Mouse (Mus musculus) CH12F3 (cell line): ENCODE measurements around the gene Mmp24.

Experiments
- in situ Hi-C: fragments of 300-500 bp; cut with MboI; formaldehyde crosslinking; loops from 2 replicates; pipeline ENCODE4 v1.14.3; 2020; ENCODE audit warnings: low sequenced_read_pairs

The Mmp24 gene

DNA sequence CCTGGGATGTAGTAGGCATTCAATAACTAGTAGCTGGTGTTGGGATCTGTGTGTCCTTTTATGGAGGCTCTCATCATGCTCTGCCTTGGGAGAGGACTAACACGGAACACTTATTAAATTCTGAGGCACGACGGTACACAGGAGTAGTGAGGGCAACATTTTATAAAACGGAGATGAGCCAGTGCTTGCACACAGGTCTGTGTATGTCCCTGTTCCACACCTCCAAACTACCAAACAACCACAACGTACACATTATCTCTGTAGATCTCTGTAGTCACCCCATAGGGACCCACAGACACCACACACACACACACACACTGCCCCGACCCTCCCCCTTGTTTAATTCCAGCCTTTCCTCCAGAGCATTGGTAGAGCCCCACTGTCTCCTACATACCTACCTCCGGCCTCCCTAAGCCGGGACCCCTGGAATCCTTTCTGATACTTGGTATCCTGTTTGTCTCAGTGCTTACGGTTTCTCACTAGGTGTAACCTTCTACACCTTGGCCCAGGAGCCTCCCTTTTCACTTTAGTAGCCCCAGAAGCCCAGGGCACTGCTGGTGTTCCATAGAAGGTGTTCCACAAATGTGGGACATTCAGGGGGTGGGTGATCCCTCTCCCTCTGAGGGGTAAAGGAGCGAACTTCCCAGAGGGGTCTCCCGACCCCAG, 748 bp upstream of the Mmp24 start:
- in situ Hi-C loops: no loop called here

GRCm38 (mm10) chr2:155775685-155776263, 632 bp downstream of the Mmp24 start:
- in situ Hi-C loops: no loop called here

DNA sequence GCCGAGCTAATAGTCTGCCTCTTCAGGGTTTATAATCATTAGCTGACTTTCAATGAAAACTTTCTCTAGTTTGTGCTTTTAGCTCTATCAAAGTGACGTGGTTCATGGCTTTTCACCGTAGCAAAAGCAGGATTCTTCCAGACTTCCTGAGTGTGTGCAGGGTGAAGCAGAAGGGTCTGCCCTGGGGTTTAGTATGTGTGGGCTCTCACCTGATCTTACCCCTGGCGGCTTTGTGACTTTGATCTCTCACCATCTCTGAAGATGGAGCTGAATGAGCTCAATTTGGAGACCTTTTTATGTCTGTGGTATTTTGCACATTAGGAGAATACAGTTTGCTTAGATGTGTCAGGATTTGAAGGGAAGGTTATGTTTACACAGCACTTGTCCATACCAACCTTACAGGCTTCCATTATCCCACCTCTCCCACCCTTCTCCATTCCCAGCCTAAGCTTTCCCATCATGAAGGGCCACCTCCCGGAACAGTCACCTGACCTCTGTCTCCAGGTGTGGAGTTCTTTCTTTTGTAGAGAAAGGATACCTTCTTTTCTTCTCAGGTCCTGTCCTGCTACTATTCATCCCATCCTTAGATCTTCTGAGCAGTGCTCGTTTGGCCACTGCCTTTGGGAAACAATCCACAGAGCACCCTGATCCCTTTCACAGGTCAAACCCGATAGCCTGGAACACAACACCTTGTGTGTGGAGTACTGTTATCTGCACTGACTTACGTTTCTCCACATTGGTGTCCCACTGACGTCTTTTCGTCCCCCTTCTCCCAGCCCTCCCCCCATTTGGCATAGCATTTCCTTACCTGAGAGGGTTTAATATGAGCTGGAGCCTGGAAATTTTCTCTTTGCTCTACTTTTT, 1.9 kb downstream of the Mmp24 start:
- in situ Hi-C loops: no loop called here

DNA sequence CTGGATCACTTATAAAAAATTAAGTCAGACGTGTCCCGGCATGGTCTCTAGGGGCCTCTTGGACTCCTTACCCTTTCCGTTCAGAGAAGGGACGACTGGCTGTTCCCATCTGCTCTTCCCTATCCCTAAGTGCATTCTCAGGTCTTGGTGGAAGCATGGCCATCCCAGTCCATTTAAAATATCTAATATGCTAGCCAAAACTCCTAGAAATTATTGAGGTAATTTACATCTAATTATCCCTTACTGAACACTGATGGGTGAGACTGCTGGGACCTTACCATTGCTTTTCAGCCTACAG, 2.5 kb downstream of the Mmp24 start:
- in situ Hi-C loops: no loop called here

- in situ Hi-C loops: no loop called here
Measured at GRCm38 (mm10) chr2:155778004-155778403, 2.9 kb downstream of the Mmp24 start.

- in situ Hi-C loops: no loop called here
Measured at GRCm38 (mm10) chr2:155779066-155779465, 3.9 kb downstream of the Mmp24 start.

- in situ Hi-C loops: no loop called here
Measured at GRCm38 (mm10) chr2:155779506-155779905, 4.4 kb downstream of the Mmp24 start.

DNA sequence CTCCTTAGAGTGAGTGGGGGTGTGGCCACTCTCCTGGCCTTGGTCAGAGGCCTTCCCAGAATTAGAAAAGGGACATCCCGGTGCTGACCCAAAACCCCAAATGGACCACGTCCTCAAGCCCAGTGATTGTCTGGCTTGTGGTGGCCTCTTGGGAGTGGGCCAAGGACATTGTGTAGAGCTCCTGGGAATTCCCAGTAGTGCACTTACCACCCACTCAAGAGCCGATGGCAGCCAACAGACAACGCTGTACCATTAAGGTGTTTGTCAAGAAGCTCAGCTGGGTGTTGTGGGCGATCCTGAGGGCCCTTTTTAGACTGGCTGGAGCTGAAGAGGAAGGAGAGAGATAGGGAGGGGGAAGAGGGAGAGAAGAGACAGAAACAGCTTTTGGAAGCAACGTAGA, 9.4 kb downstream of the Mmp24 start:
- in situ Hi-C loops: no loop called here

DNA sequence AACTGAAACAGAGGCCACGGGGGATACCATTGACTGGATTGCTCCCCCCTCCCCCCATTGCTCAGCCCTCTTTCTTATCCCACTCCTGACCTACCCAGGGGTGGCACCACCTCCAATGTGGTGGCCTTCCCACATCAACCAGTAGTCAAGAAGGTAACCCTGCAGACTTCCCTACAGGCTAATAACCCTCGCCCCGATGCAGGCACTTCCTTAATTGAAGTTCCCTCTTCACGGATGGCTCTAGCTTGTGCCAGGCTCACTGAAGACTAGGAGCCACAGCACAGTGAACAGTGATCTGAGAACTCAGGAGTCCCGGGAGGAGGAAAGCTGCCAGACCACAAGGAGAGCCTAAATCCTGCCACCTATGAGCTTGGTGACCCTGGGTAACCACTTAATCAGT, 11.8 kb downstream of the Mmp24 start:
- in situ Hi-C loops: no loop called here

- in situ Hi-C loops: no loop called here
Measured at GRCm38 (mm10) chr2:155787949-155788931, 13.1 kb downstream of the Mmp24 start.

- in situ Hi-C loops: no loop called here
Measured at GRCm38 (mm10) chr2:155792899-155793298, 17.8 kb downstream of the Mmp24 start.

DNA sequence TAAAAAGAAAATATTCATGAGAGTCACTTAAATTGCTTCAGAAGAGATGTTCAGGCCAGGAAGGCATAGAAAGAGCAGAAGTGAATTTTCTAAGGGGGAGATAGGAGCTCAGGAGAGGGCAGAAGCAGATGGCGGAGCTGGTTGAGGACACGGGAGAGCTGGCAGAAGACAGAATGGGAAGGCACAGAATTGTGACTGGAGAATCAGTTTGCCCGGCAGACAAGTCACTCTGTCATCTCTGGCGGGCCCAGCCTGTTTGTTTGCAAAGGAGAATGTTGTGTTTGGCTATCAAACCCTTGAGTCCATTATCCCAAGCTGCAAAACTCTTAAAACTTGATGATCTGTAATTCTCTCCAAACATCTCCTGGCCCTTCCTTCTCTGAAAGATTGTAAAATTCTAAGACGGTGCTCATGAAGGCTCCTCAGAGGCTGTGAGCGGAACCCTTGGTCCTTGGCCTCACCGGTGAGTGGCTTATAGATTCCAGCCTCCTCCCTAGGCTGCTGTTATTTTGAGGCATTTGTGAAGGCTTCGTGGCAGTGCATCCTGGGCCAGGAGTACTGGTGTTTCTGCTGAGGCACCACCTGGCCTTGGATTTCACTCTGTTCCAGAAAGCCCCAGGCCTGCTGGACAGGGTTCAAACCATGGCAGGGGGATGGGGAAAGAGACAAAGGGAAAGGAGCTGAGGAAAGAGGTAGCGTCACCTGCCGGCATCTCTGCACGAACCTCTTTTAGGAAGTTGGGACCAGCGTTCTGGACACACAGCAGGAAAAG, 19.7 kb downstream of the Mmp24 start:
- in situ Hi-C loops: no loop called here

- in situ Hi-C loops: no loop called here
Measured at GRCm38 (mm10) chr2:155798613-155799012, 23.5 kb downstream of the Mmp24 start.

DNA sequence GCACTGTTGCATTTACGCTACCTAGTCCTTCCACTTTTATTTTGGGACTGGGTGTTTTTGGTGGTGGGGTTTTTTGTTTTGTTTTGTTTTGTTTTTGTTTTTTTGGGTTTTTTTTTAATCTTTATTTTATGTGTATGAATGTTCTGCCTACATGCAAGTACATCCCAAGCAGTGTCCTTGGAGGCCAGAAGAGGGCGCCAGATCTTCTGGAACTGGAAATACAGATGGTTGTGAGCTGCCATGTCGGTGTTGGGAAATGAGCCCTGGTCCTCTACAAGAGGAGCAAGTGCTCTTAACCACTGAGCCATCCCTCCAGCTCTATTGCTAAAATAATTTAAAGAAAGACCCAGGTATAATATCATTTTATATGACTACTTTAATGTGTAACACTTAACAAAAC, 27.6 kb downstream of the Mmp24 start:
- in situ Hi-C loops: no loop called here

DNA sequence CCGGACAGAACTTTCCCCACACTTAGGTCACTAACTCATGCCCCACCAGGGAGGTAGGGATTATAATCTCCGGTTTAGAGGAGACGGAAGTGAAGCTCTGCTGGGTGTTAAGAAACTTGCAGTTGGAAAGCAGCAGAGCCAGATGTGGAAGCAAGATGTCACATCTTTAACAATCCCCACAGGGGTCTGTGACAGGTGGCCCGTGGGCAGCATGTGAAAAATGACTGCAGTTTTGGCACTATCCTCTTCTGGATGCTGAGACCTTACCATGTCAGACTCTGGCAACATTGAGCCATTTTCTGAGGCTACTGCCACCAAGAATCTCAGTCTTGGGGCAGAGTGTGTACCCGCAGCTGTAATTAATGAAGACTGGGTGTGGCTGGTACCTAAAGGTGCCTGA, 28.9 kb downstream of the Mmp24 start:
- in situ Hi-C loops: no loop called here

GRCm38 (mm10) chr2:155805231-155805924, 30.2 kb downstream of the Mmp24 start:
- in situ Hi-C loops: no loop called here

- in situ Hi-C loops: no loop called here
Measured at GRCm38 (mm10) chr2:155805925-155806255, 30.7 kb downstream of the Mmp24 start.

DNA sequence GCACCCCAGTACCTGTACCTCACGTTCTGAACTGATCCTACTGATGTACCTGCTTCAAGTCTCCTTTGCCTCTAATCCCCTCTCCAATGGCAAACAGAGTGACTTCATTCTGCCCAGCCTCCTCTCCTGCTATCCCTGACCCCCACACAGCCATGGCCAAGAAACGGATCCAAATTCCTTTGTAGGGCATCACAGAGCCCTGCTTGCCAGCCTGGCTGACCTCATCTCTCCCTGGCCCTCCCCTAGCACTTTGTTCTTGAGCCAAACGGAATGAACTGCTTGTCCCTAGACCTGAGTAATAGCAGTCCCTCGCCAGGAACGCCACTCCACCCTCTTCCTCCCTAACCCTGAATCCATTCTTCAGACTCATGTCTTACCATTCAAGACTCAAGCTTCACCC, 31.4 kb downstream of the Mmp24 start:
- in situ Hi-C loops: no loop called here

- in situ Hi-C loops: no loop called here
Measured at GRCm38 (mm10) chr2:155807408-155807807, 32.3 kb downstream of the Mmp24 start.

DNA sequence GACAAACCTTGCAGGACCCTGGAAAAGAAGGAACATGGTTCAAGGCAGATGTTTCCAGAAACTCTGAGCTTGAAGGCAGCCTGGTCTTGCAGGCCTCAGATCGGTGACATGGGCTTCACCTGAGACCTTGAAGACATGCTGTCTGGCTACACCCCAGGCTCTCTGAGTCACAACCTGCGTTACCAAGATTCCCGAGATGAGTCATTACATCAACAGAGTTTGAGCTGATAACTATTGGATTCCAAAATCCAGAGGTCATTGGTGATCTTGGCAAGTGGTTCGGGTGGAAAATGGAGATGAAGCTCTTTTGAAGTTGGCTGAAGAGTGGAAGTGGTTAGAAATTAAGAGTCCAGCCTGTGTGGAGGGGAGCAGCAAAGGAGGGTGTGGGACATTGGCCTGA, 34.5 kb downstream of the Mmp24 start:
- in situ Hi-C loops: no loop called here
